Mouse (Mus musculus): Measurements from ENCODE around the gene Crebl2. TPM values are rescaled to one million over a fixed set of nuclear protein-coding genes. Genes with fewer than 3 reads are reported as not detected.

Gene Crebl2
- polyA plus RNA-seq, 1 experiment from 2014 or later: 3.9 TPM

DNA sequence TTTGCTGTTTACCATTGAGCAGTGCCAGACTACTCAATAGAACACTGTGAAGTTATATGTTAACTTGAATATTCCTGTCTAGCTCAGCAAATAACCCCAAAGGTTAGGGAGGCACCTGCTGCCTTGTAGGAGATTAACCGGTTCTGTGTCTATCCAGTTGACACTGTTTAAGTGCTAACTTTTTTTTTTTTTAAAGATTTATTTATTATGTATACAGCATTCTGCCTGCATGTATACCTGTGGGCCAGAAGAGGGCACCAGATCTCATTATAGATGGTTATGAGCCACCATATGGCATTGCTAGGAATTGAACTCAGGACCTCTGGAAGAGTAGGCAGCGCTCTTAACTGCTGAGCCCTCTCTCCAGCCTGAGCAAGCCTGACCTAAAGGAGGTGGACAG, 43.1 kb downstream of the Crebl2 start:
- Histone ChIP-seq H3K4me1 (ENCODE audit: control insufficient read depth, insufficient read depth, low read length) (no peaks in the 10 kb centered on the region), H3K4me3 (replicated peaks; ENCODE audit: low read length) (no peak overlapping the region), H3K36me3 (ENCODE audit: control insufficient read depth, insufficient read depth, low read length) (peaks cover 6% of the 10 kb centered on the region; the same call in 1 of the 2 replicates), H3K9ac (ENCODE audit: low read length) (no peak overlapping the region), H3K27ac (ENCODE audit: low read length) (no peak overlapping the region), H3K4me2 (ENCODE audit: low read depth, low read length) (no peak overlapping the region), H3K27me3 (ENCODE audit: control insufficient read depth, insufficient read depth, low read length) (no peaks in the 10 kb centered on the region), H3K9me3 (replicated peaks; ENCODE audit: control insufficient read depth, low read length) (no peaks in the 10 kb centered on the region)
- 67% methylated on average over 2 of the region's 2 CpGs for WGBS
- ATAC-seq (ENCODE audit: insufficient read depth, low FRiP score): no peak

DNA sequence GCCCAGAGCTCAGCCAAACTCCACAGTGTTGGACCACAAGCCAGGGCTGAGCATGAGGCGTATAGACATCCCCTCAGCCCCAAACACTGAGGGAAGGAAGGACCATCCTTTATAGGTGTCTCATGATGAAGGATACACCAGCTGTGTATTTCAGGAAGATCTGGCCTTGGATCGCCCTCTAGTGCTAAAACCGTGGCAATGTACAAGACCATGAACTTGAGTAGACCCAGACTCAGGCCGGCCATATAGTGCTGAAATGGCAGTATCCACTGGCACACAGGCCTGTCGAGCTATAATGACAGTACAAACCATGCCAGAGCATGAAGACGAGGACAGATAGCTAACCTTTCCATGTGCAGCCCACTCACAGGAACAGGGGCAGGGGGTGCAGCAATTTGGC, 46.8 kb downstream of the Crebl2 start:
- Histone ChIP-seq H3K9me3 (replicated peaks; ENCODE audit: control insufficient read depth, low read length) (no peaks in the 10 kb centered on the region), H3K9ac (ENCODE audit: low read length) (no peak overlapping the region), H3K27ac (ENCODE audit: low read length) (no peak overlapping the region), H3K4me2 (ENCODE audit: low read depth, low read length) (no peak overlapping the region), H3K4me1 (ENCODE audit: control insufficient read depth, insufficient read depth, low read length) (no peaks in the 10 kb centered on the region), H3K27me3 (ENCODE audit: control insufficient read depth, insufficient read depth, low read length) (no peaks in the 10 kb centered on the region), H3K36me3 (ENCODE audit: control insufficient read depth, insufficient read depth, low read length) (no peaks in the 10 kb centered on the region), H3K4me3 (replicated peaks; ENCODE audit: low read length) (no peak overlapping the region)
- 78% methylated on average over 6 of the region's 6 CpGs for WGBS
- no peak for ATAC-seq (ENCODE audit: insufficient read depth, low FRiP score)

DNA sequence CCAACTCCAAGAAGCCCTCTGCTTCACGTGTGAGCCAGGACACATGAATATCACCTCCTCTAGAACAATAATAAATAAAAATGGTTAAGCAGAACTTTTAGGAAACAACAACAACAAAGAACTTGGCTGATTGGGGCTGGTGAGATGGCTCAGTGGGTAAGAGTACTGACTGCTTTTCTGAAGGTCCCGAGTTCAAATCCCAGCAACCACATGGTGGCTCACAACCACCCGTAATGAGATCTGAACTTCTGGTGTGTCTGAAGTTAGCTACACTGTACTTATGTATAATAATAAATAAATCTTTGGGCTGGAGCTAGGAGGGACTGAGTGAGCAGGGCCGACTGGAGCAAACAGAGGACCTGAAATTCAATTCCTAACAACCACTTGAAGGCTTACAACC, 47.3 kb downstream of the Crebl2 start:
- Histone ChIP-seq H3K9me3 (replicated peaks; ENCODE audit: control insufficient read depth, low read length) (no peaks in the 10 kb centered on the region), H3K27ac (ENCODE audit: low read length) (no peak overlapping the region), H3K4me1 (ENCODE audit: control insufficient read depth, insufficient read depth, low read length) (no peaks in the 10 kb centered on the region), H3K4me3 (replicated peaks; ENCODE audit: low read length) (no peak overlapping the region), H3K36me3 (ENCODE audit: control insufficient read depth, insufficient read depth, low read length) (no peaks in the 10 kb centered on the region), H3K27me3 (ENCODE audit: control insufficient read depth, insufficient read depth, low read length) (no peaks in the 10 kb centered on the region), H3K4me2 (ENCODE audit: low read depth, low read length) (no peak overlapping the region), H3K9ac (ENCODE audit: low read length) (no peak overlapping the region)
- ATAC-seq (ENCODE audit: insufficient read depth, low FRiP score): no peak
- WGBS: 87% methylated on average over 4 of the region's 4 CpGs

DNA sequence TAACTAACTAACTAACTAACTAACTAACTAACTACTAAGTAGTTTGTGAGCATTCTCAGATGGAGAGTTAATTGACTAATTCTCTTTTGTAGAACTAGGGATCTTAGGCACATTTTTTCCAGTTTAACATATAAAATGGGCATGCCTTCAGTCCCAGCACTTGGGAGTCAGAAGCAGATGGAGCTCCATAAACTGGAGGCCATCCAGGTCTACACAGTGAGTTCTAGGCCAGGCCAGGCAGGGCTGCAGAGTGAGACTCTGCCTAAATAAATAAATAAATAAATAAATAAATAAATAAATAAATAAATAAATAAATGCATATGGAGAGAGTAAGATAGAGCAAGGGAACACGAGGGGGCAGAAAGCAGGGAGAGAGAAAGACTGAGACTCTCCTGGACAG, 47.9 kb downstream of the Crebl2 start:
- Histone ChIP-seq H3K4me2 (ENCODE audit: low read depth, low read length) (no peak overlapping the region), H3K4me1 (ENCODE audit: control insufficient read depth, insufficient read depth, low read length) (no peaks in the 10 kb centered on the region), H3K4me3 (replicated peaks; ENCODE audit: low read length) (no peak overlapping the region), H3K27me3 (ENCODE audit: control insufficient read depth, insufficient read depth, low read length) (no peaks in the 10 kb centered on the region), H3K9ac (ENCODE audit: low read length) (no peak overlapping the region), H3K9me3 (replicated peaks; ENCODE audit: control insufficient read depth, low read length) (no peaks in the 10 kb centered on the region), H3K36me3 (ENCODE audit: control insufficient read depth, insufficient read depth, low read length) (no peaks in the 10 kb centered on the region), H3K27ac (ENCODE audit: low read length) (no peak overlapping the region)
- 69% methylated on average over 1 of the region's 1 CpGs for WGBS
- no peak for ATAC-seq (ENCODE audit: insufficient read depth, low FRiP score)

DNA sequence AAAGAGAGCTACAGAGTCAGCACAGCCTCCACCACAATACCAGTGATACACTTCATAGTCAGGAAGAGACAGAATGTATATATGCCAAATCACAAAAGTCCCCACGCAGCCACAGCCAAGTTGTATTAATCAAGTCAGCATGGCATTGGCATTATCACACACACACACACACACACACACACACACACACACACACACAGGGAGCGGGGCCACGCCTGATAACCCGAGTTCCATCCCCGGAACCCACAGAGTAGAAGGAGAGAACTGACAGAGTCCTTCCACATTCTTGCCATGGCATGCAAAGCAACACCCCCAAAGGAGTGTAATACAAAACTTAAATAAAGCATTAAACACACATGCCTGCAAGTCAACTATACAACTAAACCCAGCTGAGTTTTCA, 49.6 kb downstream of the Crebl2 start:
- Histone ChIP-seq H3K4me2 (ENCODE audit: low read depth, low read length) (no peak overlapping the region), H3K4me3 (replicated peaks; ENCODE audit: low read length) (no peak overlapping the region), H3K36me3 (ENCODE audit: control insufficient read depth, insufficient read depth, low read length) (no peaks in the 10 kb centered on the region), H3K27ac (ENCODE audit: low read length) (no peak overlapping the region), H3K4me1 (ENCODE audit: control insufficient read depth, insufficient read depth, low read length) (no peaks in the 10 kb centered on the region), H3K9ac (ENCODE audit: low read length) (no peak overlapping the region), H3K27me3 (ENCODE audit: control insufficient read depth, insufficient read depth, low read length) (no peaks in the 10 kb centered on the region), H3K9me3 (replicated peaks; ENCODE audit: control insufficient read depth, low read length) (no peaks in the 10 kb centered on the region)
- 75% methylated on average over 5 of the region's 5 CpGs for WGBS
- ATAC-seq (ENCODE audit: insufficient read depth, low FRiP score): no peak

DNA sequence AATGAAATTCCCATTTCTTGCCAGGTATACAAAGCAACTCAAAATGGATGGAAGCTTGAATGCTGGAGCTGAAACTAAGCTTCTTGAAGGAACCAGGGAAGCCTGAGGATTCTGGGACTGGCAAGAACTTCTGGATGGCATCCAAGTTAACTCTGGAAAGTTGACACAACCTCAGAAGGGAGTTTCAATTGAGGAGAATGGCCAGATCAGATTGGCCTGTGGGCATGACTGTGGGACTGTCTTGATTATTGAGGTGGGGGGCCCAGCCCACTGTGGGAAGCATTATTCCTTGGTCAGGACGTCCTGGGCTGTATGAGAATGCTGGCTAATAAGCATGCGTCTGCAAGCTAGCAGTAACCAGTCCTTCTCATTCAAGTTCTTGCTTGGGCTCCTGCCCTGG, 50.1 kb downstream of the Crebl2 start:
- no peaks in the 10 kb centered on the region for H3K36me3 ChIP-seq (ENCODE audit: control insufficient read depth, insufficient read depth, low read length)
- no peak overlapping the region for H3K9ac ChIP-seq (ENCODE audit: low read length)
- H3K27ac ChIP-seq (ENCODE audit: low read length): no peak overlapping the region
- WGBS: 63% methylated on average over 2 of the region's 2 CpGs
- H3K27me3 ChIP-seq (ENCODE audit: control insufficient read depth, insufficient read depth, low read length): no peaks in the 10 kb centered on the region
- no peak for ATAC-seq (ENCODE audit: insufficient read depth, low FRiP score)
- no peak overlapping the region for H3K4me3 ChIP-seq (replicated peaks; ENCODE audit: low read length)
- no peaks in the 10 kb centered on the region for H3K9me3 ChIP-seq (replicated peaks; ENCODE audit: control insufficient read depth, low read length)
- no peaks in the 10 kb centered on the region for H3K4me1 ChIP-seq (ENCODE audit: control insufficient read depth, insufficient read depth, low read length)
- H3K4me2 ChIP-seq (ENCODE audit: low read depth, low read length): no peak overlapping the region

DNA sequence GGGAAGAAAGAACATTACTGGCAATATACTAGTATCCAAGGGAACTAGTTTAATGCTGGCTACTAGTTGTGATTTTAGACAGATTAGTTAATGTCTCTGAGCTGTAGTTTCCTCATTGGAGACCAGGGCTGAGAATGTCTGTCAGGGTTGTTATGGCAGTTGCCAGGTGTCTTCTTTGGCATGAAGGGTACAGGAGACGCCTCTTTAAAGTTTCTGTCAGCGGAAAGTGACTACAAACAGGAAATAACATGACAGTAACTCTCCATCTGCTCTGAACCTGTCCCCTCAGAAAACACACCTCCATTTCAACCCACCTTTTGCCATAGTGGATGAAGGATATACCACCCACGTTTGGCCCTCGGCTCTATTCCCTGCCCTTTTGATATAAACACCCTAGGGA, 53.7 kb downstream of the Crebl2 start:
- no peaks in the 10 kb centered on the region for H3K4me1 ChIP-seq (ENCODE audit: control insufficient read depth, insufficient read depth, low read length)
- H3K27ac ChIP-seq (ENCODE audit: low read length): no peak overlapping the region
- 80% methylated on average over 4 of the region's 4 CpGs for WGBS
- ATAC-seq (ENCODE audit: insufficient read depth, low FRiP score): no peak
- no peaks in the 10 kb centered on the region; the same call in 1 of the 2 replicates for H3K27me3 ChIP-seq (ENCODE audit: control insufficient read depth, insufficient read depth, low read length)
- H3K4me2 ChIP-seq (ENCODE audit: low read depth, low read length): no peak overlapping the region
- H3K9me3 ChIP-seq (replicated peaks; ENCODE audit: control insufficient read depth, low read length): no peaks in the 10 kb centered on the region
- H3K4me3 ChIP-seq (replicated peaks; ENCODE audit: low read length): no peak overlapping the region
- no peaks in the 10 kb centered on the region for H3K36me3 ChIP-seq (ENCODE audit: control insufficient read depth, insufficient read depth, low read length)
- no peak overlapping the region for H3K9ac ChIP-seq (ENCODE audit: low read length)

DNA sequence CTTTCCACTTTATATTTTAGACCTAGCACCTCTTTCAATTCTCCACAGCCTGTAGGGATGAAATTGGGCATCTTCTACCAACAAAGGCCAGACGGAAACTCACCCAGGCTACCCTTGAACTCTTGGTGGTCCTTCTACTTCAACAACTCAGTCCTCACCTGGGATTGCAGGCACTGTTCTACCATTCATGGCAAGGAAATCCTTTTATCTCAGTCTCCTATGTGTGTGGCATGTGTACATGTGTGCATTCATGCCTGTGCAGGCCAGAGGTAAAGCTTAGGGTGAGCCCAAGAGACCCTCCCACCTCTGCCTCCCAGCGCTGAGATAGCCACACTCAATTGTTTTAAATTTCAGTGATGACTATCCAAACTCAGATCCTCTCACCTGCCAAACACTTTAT, 55.6 kb downstream of the Crebl2 start:
- H3K4me3 ChIP-seq (replicated peaks; ENCODE audit: low read length): no peak overlapping the region
- H3K4me1 ChIP-seq (ENCODE audit: control insufficient read depth, insufficient read depth, low read length): no peaks in the 10 kb centered on the region
- no peak overlapping the region for H3K27ac ChIP-seq (ENCODE audit: low read length)
- H3K9ac ChIP-seq (ENCODE audit: low read length): no peak overlapping the region
- no peak overlapping the region for H3K4me2 ChIP-seq (ENCODE audit: low read depth, low read length)
- H3K9me3 ChIP-seq (replicated peaks; ENCODE audit: control insufficient read depth, low read length): no peaks in the 10 kb centered on the region
- ATAC-seq (ENCODE audit: insufficient read depth, low FRiP score): no peak
- 81% methylated on average over 2 of the region's 2 CpGs for WGBS
- H3K36me3 ChIP-seq (ENCODE audit: control insufficient read depth, insufficient read depth, low read length): no peaks in the 10 kb centered on the region
- no peaks in the 10 kb centered on the region; the same call in 1 of the 2 replicates for H3K27me3 ChIP-seq (ENCODE audit: control insufficient read depth, insufficient read depth, low read length)

DNA sequence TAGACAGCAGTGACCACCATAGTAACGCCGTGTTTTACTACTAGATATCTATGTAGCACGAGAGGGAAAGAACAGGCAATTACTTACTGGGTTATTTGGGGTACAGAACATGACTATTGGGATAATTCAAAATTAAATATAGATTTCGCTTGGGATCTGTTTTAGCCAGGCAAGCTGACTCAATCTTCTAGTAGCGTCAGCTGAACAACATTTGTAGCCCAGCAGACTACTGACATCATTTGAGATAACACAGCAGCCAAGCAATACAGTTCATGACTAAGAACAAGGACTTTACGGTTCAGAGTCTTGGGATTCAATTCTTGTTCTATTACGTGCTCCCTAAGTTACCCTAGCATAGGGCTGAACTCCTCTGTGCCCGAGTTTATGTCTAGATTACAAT, 56.5 kb downstream of the Crebl2 start:
- ATAC-seq (ENCODE audit: insufficient read depth, low FRiP score): no peak
- Histone ChIP-seq H3K9me3 (replicated peaks; ENCODE audit: control insufficient read depth, low read length) (no peaks in the 10 kb centered on the region), H3K36me3 (ENCODE audit: control insufficient read depth, insufficient read depth, low read length) (no peaks in the 10 kb centered on the region), H3K4me2 (ENCODE audit: low read depth, low read length) (no peak overlapping the region), H3K4me3 (replicated peaks; ENCODE audit: low read length) (no peak overlapping the region), H3K4me1 (ENCODE audit: control insufficient read depth, insufficient read depth, low read length) (no peaks in the 10 kb centered on the region), H3K9ac (ENCODE audit: low read length) (no peak overlapping the region), H3K27me3 (ENCODE audit: control insufficient read depth, insufficient read depth, low read length) (no peaks in the 10 kb centered on the region; the same call in 1 of the 2 replicates), H3K27ac (ENCODE audit: low read length) (no peak overlapping the region)
- WGBS: 81% methylated on average over 8 of the region's 8 CpGs

DNA sequence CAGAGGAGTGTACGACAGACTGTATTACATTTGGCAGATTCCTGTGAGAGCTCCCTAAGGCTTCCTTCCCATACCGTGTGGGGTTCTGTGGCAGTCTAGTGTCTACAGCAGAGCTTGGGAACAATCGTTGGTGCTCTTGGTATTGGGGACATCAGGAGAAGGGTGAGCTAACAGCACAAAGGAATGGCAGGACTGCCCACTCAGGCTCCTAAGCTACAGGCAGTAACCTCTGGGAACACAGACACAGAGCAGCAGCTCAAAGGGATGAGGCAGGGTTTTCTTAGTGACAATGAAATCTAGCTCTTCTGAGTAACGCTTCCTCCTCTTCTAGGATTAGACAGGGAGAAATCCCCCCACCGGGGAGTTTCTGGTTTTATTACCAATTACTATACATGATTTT, 57.1 kb downstream of the Crebl2 start:
- no peak overlapping the region for H3K27ac ChIP-seq (ENCODE audit: low read length)
- no peak for ATAC-seq (ENCODE audit: insufficient read depth, low FRiP score)
- no peaks in the 10 kb centered on the region; the same call in 1 of the 2 replicates for H3K27me3 ChIP-seq (ENCODE audit: control insufficient read depth, insufficient read depth, low read length)
- 50% methylated on average over 5 of the region's 5 CpGs for whole genome bisulfite sequencing
- H3K4me2 ChIP-seq (ENCODE audit: low read depth, low read length): no peak overlapping the region
- 0 out of 2 replicates have a peak overlapping the region, but pooled peaks have one; percentile 18 for H3K4me3 ChIP-seq (replicated peaks; ENCODE audit: low read length)
- no peaks in the 10 kb centered on the region for H3K4me1 ChIP-seq (ENCODE audit: control insufficient read depth, insufficient read depth, low read length)
- H3K9me3 ChIP-seq (replicated peaks; ENCODE audit: control insufficient read depth, low read length): no peaks in the 10 kb centered on the region
- no peaks in the 10 kb centered on the region for H3K36me3 ChIP-seq (ENCODE audit: control insufficient read depth, insufficient read depth, low read length)
- no peak overlapping the region for H3K9ac ChIP-seq (ENCODE audit: low read length)

All from stomach, embryonic 16.5 days (tissue).